23 mouse cellular contexts compared by ENCODE assay signal in genomic region chr5:23995951-23996350, GRCm38 (mm10). TPM values are rescaled to one million over a fixed set of nuclear protein-coding genes. Genes with fewer than 3 reads are reported as not detected.
DNase-seq lines count a peak whose midpoint lies in the region; ATAC-seq and TF ChIP-seq lines count a peak whose summit lies in the region.
"Had no signal": no experiment of that assay in that cellular context is flagged by ENCODE, and none has a peak within 500 bp of the region (broad histone marks: within the 10 kb centered on the region; RNA-seq: fewer than 3 reads in every experiment).

No protein-coding gene starts in this region.

- H3K9ac ChIP-seq in kidney, embryonic 16.5 days (replicated peaks; ENCODE audit: low read length) = no peak overlapping the region
- no peak overlapping the region for H3K9ac ChIP-seq in kidney, postnatal 0 days (ENCODE audit: low read depth, low read length)
- no peak overlapping the region for H3K9ac ChIP-seq in liver, embryonic 12.5 days
- no peak overlapping the region for H3K9ac ChIP-seq in forebrain, embryonic 11.5 days (ENCODE audit: low read length)
- H3K9ac ChIP-seq: embryonic facial prominence, embryonic 13.5 days; forebrain, embryonic 13.5 days; heart, embryonic 15.5 days; hindbrain, embryonic 14.5 days; midbrain, embryonic 12.5 days had no signal

- H3K36me3 ChIP-seq in kidney, adult 2 months (ENCODE audit: control insufficient read depth, insufficient read depth, low read length) = no peaks in the 10 kb centered on the region
- 0 out of 2 replicates have a peak, but pooled peaks cover 2% of the 10 kb centered on the region for H3K36me3 ChIP-seq in kidney, embryonic 16.5 days (ENCODE audit: insufficient read depth, low read length)
- H3K36me3 ChIP-seq in kidney, postnatal 0 days (ENCODE audit: insufficient read depth, low read length) = no peaks in the 10 kb centered on the region
- H3K36me3 ChIP-seq in liver, embryonic 12.5 days = peaks cover 37% of the 10 kb centered on the region
- no peaks in the 10 kb centered on the region; the same call in 1 of the 2 replicates for H3K36me3 ChIP-seq in forebrain, embryonic 11.5 days (ENCODE audit: control insufficient read depth, insufficient read depth, low read length)
- H3K36me3 ChIP-seq: limb, embryonic 10.5 days had no signal

- ATAC-seq in kidney, embryonic 16.5 days (ENCODE audit: low FRiP score, low TSS enrichment) = no peak; the same call in 1 of the 2 replicates
- ATAC-seq in kidney, postnatal 0 days (replicated peaks; ENCODE audit: low FRiP score, low read depth) = 0 out of 2 replicates have a peak, but pooled peaks have one; percentile 36
- peak; percentile 47; the same call in 1 of the 2 replicates for ATAC-seq in liver, embryonic 12.5 days
- ATAC-seq in forebrain, embryonic 11.5 days (replicated peaks; ENCODE audit: low FRiP score) = no peak
- ATAC-seq: forebrain, embryonic 13.5 days; inflammation-experienced regulatory T-cells, adult 6 months had no signal

- H3K4me2 ChIP-seq in kidney, embryonic 16.5 days (replicated peaks; ENCODE audit: low read depth, low read length) = no peak overlapping the region
- no peak overlapping the region for H3K4me2 ChIP-seq in kidney, postnatal 0 days (ENCODE audit: low read length)
- H3K4me2 ChIP-seq in liver, embryonic 12.5 days = no peak overlapping the region
- no peak overlapping the region for H3K4me2 ChIP-seq in forebrain, embryonic 11.5 days (ENCODE audit: low read depth, low read length, severe bottlenecking)
- H3K4me2 ChIP-seq: embryonic facial prominence, embryonic 13.5 days; forebrain, embryonic 13.5 days; heart, embryonic 15.5 days; hindbrain, embryonic 14.5 days; midbrain, embryonic 12.5 days had no signal

- H3K4me3 ChIP-seq in kidney, adult 2 months (ENCODE audit: insufficient read depth, low read depth, low read length) = no peak overlapping the region
- no peak overlapping the region for H3K4me3 ChIP-seq in kidney, embryonic 16.5 days (ENCODE audit: low read length)
- H3K4me3 ChIP-seq in kidney, postnatal 0 days (replicated peaks; ENCODE audit: low read depth, low read length) = no peak overlapping the region
- H3K4me3 ChIP-seq in liver, embryonic 12.5 days = no peak overlapping the region
- no peak overlapping the region for H3K4me3 ChIP-seq in forebrain, embryonic 11.5 days (ENCODE audit: low read depth, low read length)
- H3K4me3 ChIP-seq: embryonic facial prominence, embryonic 13.5 days; erythroblast, embryonic 14.5 days; forebrain, embryonic 13.5 days; heart, embryonic 15.5 days; limb, embryonic 10.5 days; midbrain, embryonic 12.5 days had no signal

- DNase-seq in kidney, adult 2 months = peak; percentile 86
- peak; percentile 14 for DNase-seq in kidney, postnatal 0 days (ENCODE audit: low spot score)
- peak; percentile 57 for DNase-seq in yolk sac, embryonic 10.5 days (ENCODE audit: low spot score)
- no peak for DNase-seq in forebrain, embryonic 11.5 days (ENCODE audit: low spot score)
- no peak for DNase-seq in right cerebral cortex, adult 2 months (ENCODE audit: low spot score in 2 of 2)
- DNase-seq: adrenal gland, adult 2 months; cerebellum, adult 2 months; cerebellum, postnatal 36 days; embryo, embryonic 11 days; heart, postnatal 4 days; lung, adult 18-20 months; lung, postnatal 10 days; spleen, adult 18-20 months had no signal

- no peak for TF ChIP-seq CTCF in kidney, adult 2 months (conservative IDR thresholded peaks at IDR 0.05; ENCODE audit: insufficient read depth, insufficient read length, low read depth, low read length)
- TF ChIP-seq CTCF in kidney, postnatal 0 days (IDR thresholded peaks at IDR 0.05; ENCODE audit: low read depth) = no peak

- no peak for TF ChIP-seq POLR2A in kidney, adult 2 months (IDR thresholded peaks at IDR 0.05; ENCODE audit: low read depth, low read length)

- WGBS in kidney, adult 2 months = 50% methylated on average over 5 of the region's 5 CpGs
- WGBS in kidney, embryonic 16.5 days = 62% methylated on average over 5 of the region's 5 CpGs
- WGBS in kidney, postnatal 0 days = 58% methylated on average over 5 of the region's 5 CpGs
- 82% methylated on average over 5 of the region's 5 CpGs for WGBS in liver, embryonic 12.5 days (ENCODE audit: insufficient replicate concordance)
- 87% methylated on average over 5 of the region's 5 CpGs for WGBS in forebrain, embryonic 11.5 days

- peaks cover 10% of the 10 kb centered on the region; the same call in 1 of the 2 replicates for H3K4me1 ChIP-seq in kidney, adult 2 months (ENCODE audit: control insufficient read depth, insufficient read depth, low read length)
- peaks cover 21% of the 10 kb centered on the region for H3K4me1 ChIP-seq in kidney, embryonic 16.5 days (ENCODE audit: insufficient read depth, low read length)
- H3K4me1 ChIP-seq in kidney, postnatal 0 days (replicated peaks; ENCODE audit: insufficient read depth, low read length) = no peaks in the 10 kb centered on the region; the same call in 1 of the 2 replicates
- peaks cover 22% of the 10 kb centered on the region for H3K4me1 ChIP-seq in liver, embryonic 12.5 days
- H3K4me1 ChIP-seq in forebrain, embryonic 11.5 days (replicated peaks; ENCODE audit: control insufficient read depth, insufficient read depth, low read length) = peaks cover 13% of the 10 kb centered on the region
- H3K4me1 ChIP-seq: limb, embryonic 10.5 days had no signal

- no peaks in the 10 kb centered on the region for H3K9me3 ChIP-seq in kidney, embryonic 16.5 days (ENCODE audit: low read length)
- no peaks in the 10 kb centered on the region for H3K9me3 ChIP-seq in kidney, postnatal 0 days (replicated peaks; ENCODE audit: low read length)
- no peaks in the 10 kb centered on the region for H3K9me3 ChIP-seq in liver, embryonic 12.5 days (replicated peaks)
- H3K9me3 ChIP-seq in forebrain, embryonic 11.5 days (ENCODE audit: control insufficient read depth, low read length) = no peaks in the 10 kb centered on the region
- H3K9me3 ChIP-seq: embryonic facial prominence, embryonic 13.5 days; forebrain, embryonic 13.5 days; heart, embryonic 15.5 days; limb, embryonic 10.5 days; midbrain, embryonic 12.5 days had no signal

- H3K27me3 ChIP-seq in kidney, adult 2 months (replicated peaks; ENCODE audit: control insufficient read depth, insufficient read depth, low read length) = no peaks in the 10 kb centered on the region
- no peaks in the 10 kb centered on the region for H3K27me3 ChIP-seq in kidney, embryonic 16.5 days (ENCODE audit: insufficient read depth, low read length)
- no peaks in the 10 kb centered on the region for H3K27me3 ChIP-seq in kidney, postnatal 0 days (ENCODE audit: insufficient read depth, low read length)
- H3K27me3 ChIP-seq in liver, embryonic 12.5 days (replicated peaks) = no peaks in the 10 kb centered on the region
- H3K27me3 ChIP-seq in forebrain, embryonic 11.5 days (ENCODE audit: control insufficient read depth, insufficient read depth, low read length) = no peaks in the 10 kb centered on the region
- H3K27me3 ChIP-seq: embryonic facial prominence, embryonic 13.5 days; forebrain, embryonic 13.5 days; heart, embryonic 15.5 days; midbrain, embryonic 12.5 days had no signal

- H3K27ac ChIP-seq in kidney, adult 2 months (ENCODE audit: insufficient read depth, low read depth, low read length) = no peak overlapping the region
- H3K27ac ChIP-seq in kidney, embryonic 16.5 days (ENCODE audit: low read length) = no peak overlapping the region
- no peak overlapping the region for H3K27ac ChIP-seq in kidney, postnatal 0 days
- no peak overlapping the region for H3K27ac ChIP-seq in liver, embryonic 12.5 days
- no peak overlapping the region for H3K27ac ChIP-seq in forebrain, embryonic 11.5 days (ENCODE audit: low read depth, low read length)
- H3K27ac ChIP-seq: embryonic facial prominence, embryonic 13.5 days; heart, embryonic 15.5 days; hindbrain, embryonic 14.5 days; limb, embryonic 10.5 days; midbrain, embryonic 12.5 days had no signal

RNA-seq across cellular contexts. Expression of gene Fam126a, which starts 34.5 kb away (rescaled TPM):
- 3.2 and 4.4 TPM in 2 replicates for polyA plus RNA-seq in kidney, adult 2 months (2012; rRNA removed)
- polyA plus RNA-seq in kidney, embryonic 16.5 days (2015; fragmentation: Nextera tagmentation; extraction: Ambion mirVana) = 22.4 and 23.9 TPM in 2 replicates
- 10.7 and 11.1 TPM in 2 replicates for polyA plus RNA-seq in kidney, postnatal 0 days (2015; fragmentation: Nextera tagmentation; extraction: Ambion mirVana)
- polyA plus RNA-seq in liver, embryonic 12.5 days (2016; fragmentation: Nextera tagmentation; extraction: Ambion mirVana) = 60.1 and 66.5 TPM in 2 replicates
- 44.8 and 48.0 TPM in 2 replicates for polyA plus RNA-seq in forebrain, embryonic 11.5 days (2014; fragmentation: Nextera tagmentation; extraction: Ambion mirVana)

Comparison
In these comparisons a context has a peak if more than half of its experiments do, and no peak if none do; other contexts are left out.
1. ATAC-seq: peak in kidney, postnatal 0 days (single experiment) and liver, embryonic 12.5 days (single experiment); none in kidney, embryonic 16.5 days (single experiment) and forebrain, embryonic 11.5 days (single experiment).
2. DNase-seq: peak in kidney, adult 2 months (single experiment), kidney, postnatal 0 days (single experiment) and yolk sac, embryonic 10.5 days (single experiment); none in forebrain, embryonic 11.5 days (single experiment) and right cerebral cortex, adult 2 months (0 of 2).